Mouse (Mus musculus): ENCODE data around the gene Zfp607a. TPM values are rescaled to one million over a fixed set of nuclear protein-coding genes. Genes with fewer than 3 reads are reported as not detected.
"Not testable (repeated sequence)": the region's sequence is repeated elsewhere in the genome, so short reads cannot be mapped to it uniquely, and the experiment has no call there.

The Zfp607a gene
- polyA plus RNA-seq, 1 experiment from 2014 or later: 5.0 TPM

DNA sequence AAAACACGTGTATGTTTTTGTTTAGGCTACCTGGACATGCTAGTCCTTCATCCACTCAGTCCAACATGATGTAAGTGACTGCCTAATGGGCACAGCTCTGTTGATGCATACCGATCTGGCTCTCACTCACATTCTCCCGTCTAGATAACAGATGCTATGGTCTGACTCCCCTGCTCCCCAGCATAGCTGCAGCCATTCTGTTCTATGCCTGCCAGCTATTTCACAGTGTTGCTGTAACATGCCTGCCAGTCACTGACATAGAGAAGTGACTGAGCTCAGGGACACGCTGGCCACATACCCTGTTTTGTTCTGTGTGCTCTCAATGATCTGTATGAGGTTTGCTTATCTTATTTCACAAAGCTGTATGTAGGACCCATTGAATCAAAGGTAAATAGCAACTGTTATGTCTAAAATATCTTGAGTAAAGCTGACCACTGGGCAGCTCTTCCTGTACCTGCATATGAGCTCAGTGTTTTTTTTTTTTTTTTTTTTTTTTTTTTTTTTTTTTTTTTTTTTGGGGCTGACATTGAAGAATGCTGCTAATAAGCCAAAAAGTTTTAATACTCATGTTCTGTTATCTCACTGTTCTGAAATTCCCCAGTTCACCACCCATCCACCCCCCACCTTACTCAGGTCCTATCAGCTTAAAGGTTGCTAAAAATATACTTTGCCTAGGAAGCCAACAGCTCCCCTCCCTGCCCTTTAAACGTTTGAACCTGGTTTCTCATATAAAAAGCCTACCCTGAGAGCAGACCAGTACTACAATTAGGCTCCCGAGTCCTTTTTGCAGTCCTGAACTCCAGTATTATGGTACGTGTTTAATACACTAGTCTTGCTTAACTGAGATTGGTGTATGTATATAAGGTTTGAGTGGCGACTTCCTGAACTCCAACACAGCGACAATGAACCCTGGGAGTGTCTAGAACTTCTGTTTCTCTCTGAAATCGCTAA is 2.2 kb downstream of the Zfp607a start:
- peak overlapping the region; percentile 69 for H3K9ac ChIP-seq (ENCODE audit: low read length)
- ATAC-seq (replicated peaks; ENCODE audit: low FRiP score, low TSS enrichment, low read depth) (peak; percentile 2; the same call in 1 of the 2 replicates), DNase-seq (ENCODE audit: low spot score) (no peak)
- H3K27me3 ChIP-seq (replicated peaks; ENCODE audit: control insufficient read depth, insufficient read depth, low read length): no peaks in the 10 kb centered on the region
- 21% methylated on average over 10 of the region's 10 CpGs for WGBS
- peaks cover 12% of the 10 kb centered on the region for H3K4me1 ChIP-seq (replicated peaks; ENCODE audit: control insufficient read depth, insufficient read depth, low read length)
- no peaks in the 10 kb centered on the region for H3K9me3 ChIP-seq (ENCODE audit: control insufficient read depth, low read length)
- H3K36me3 ChIP-seq (ENCODE audit: control insufficient read depth, insufficient read depth, low read length): peaks cover 9% of the 10 kb centered on the region
- peak overlapping the region; percentile 68 for H3K4me3 ChIP-seq (ENCODE audit: low read depth, low read length)
- H3K27ac ChIP-seq (ENCODE audit: low read depth): peak overlapping the region; percentile 87
- peak overlapping the region; percentile 73 for H3K4me2 ChIP-seq (ENCODE audit: low read length)

DNA sequence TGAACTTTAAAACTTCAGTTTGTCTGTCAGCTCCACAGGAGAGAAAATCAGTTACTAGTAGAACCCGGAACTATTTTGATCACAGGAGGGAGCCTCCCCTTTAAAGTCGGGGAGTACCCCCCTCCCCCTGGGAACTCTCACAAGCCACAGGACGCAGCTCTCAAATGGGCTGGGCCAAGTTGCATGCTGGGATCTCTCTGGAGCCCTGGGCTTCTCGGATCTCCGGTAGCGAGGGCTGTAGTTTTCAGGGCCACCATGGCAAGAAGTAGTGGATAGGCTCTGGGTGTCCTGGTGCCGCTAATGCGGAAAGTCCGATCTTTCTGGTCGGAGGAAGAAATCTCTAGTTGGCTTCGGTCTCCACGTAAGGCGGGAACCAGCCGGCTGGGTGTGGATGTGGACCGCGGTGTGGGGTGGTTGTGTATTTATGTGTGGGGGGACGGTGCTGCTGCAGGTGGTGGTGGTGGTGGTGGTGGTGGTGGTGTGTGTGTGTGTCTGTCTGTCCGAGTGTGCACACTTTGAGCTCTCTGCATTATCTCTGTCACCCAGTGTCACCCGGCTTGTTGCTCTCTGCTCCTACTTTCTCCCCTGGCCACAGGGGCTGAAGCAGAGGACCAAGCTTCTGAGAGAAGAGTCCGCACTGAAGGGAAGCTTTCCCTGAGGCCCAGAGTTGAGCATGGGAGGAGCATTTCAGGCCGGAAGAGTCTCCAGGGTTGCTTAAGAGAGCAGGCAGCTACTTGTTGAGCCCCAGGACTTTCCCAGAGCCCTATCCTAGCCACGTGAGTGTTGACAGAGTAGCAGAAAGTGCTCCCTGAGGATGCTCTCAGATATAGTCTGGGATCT is 3.3 kb downstream of the Zfp607a start:
- WGBS: under 1% methylated on average over 22 of the region's 22 CpGs
- peaks cover 13% of the 10 kb centered on the region for H3K36me3 ChIP-seq (ENCODE audit: control insufficient read depth, insufficient read depth, low read length)

DNA sequence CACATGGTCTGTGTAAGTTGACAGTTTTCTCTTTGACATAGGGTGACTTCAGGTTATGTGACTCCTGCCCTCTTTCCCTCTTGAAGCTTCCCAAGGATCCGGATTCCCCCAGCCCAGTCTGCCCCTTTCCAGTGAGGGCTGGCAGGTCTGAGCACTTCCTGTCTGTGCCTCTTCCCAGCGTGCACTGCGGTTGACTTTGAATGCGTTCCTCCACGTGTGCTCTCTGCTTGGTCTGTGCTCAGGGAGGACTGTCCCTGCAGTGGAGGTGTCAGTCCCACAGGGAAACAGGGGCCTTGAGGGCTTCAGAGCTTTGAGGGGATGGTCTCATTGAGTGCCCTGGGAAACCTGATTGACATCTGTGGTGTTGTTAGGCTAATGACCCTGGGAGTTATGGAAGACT is 5.3 kb downstream of the Zfp607a start:
- H3K27ac ChIP-seq (ENCODE audit: low read depth); DNase-seq (ENCODE audit: low spot score); H3K27me3 ChIP-seq (replicated peaks; ENCODE audit: control insufficient read depth, insufficient read depth, low read length); H3K4me2 ChIP-seq (ENCODE audit: low read length); H3K9me3 ChIP-seq (ENCODE audit: control insufficient read depth, low read length); H3K4me3 ChIP-seq (ENCODE audit: low read depth, low read length); ATAC-seq (replicated peaks; ENCODE audit: low FRiP score, low TSS enrichment, low read depth); H3K9ac ChIP-seq (ENCODE audit: low read length): not testable (repeated sequence)
- Histone ChIP-seq H3K4me1 (replicated peaks; ENCODE audit: control insufficient read depth, insufficient read depth, low read length) (peaks cover 12% of the 10 kb centered on the region), H3K36me3 (ENCODE audit: control insufficient read depth, insufficient read depth, low read length) (peaks cover 31% of the 10 kb centered on the region)
- 83% methylated on average over 5 of the region's 5 CpGs for WGBS

More for the DNA sequence above, 3.3 kb downstream of the Zfp607a start:
- ATAC-seq (replicated peaks; ENCODE audit: low FRiP score, low TSS enrichment, low read depth) (peak; percentile 95), DNase-seq (ENCODE audit: low spot score) (peak; percentile 86)
- H3K27me3 ChIP-seq (replicated peaks; ENCODE audit: control insufficient read depth, insufficient read depth, low read length): no peaks in the 10 kb centered on the region
- H3K9ac ChIP-seq (ENCODE audit: low read length): peak overlapping the region; percentile 69
- H3K4me2 ChIP-seq (ENCODE audit: low read length): peak overlapping the region; percentile 73
- peak overlapping the region; percentile 87 for H3K27ac ChIP-seq (ENCODE audit: low read depth)
- H3K4me1 ChIP-seq (replicated peaks; ENCODE audit: control insufficient read depth, insufficient read depth, low read length): peaks cover 12% of the 10 kb centered on the region
- H3K9me3 ChIP-seq (ENCODE audit: control insufficient read depth, low read length): no peaks in the 10 kb centered on the region
- H3K4me3 ChIP-seq (ENCODE audit: low read depth, low read length): peak overlapping the region; percentile 68

DNA sequence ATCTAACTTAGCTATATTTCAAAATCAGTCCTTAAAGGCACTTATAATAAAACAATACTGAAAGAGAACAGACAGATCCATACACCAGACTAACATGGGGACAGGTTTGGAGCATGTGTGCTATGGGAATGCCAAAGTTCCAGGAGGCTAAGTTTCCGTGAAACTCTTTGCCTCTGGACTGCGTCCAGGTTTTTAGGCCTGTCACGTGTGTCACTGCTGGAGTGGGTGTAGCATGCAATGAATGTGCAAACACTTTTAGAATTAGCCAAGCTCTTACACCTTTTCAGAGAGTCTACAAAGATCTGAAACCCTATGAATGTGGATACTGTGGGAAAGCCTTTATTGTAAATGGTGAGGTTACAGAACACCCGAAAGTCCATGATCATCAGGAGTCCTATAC is 24.4 kb downstream of the Zfp607a start:
- DNase-seq (ENCODE audit: low spot score): no peak
- WGBS: 94% methylated on average over 4 of the region's 4 CpGs
- peaks cover 43% of the 10 kb centered on the region for H3K36me3 ChIP-seq (ENCODE audit: control insufficient read depth, insufficient read depth, low read length)

DNA sequence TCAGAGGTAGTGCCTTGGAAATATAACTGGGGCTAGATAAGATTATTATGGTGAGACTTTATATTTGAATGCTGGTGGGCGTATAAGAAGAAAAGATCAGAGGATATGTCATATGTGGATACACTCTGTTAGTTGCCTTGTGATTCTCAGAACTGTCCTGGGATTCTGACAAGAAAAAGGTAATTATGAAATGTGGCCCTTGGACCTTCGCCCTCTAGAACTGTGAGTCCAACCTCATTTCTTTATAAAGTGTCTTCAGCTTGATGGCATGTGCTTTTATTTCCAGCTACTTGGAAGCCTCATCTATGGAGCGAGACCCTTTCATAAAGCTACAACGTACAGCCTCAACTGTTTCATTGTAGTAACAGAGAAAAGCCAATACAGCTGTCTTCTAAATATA is 43.3 kb downstream of the Zfp607a start:
- no peaks in the 10 kb centered on the region for H3K4me1 ChIP-seq (replicated peaks; ENCODE audit: control insufficient read depth, insufficient read depth, low read length)
- DNase-seq (ENCODE audit: low spot score) (no peak), ATAC-seq (replicated peaks; ENCODE audit: low FRiP score, low TSS enrichment, low read depth) (no peak)
- H3K4me2 ChIP-seq (ENCODE audit: low read length): no peak overlapping the region
- H3K36me3 ChIP-seq (ENCODE audit: control insufficient read depth, insufficient read depth, low read length): no peaks in the 10 kb centered on the region
- H3K9ac ChIP-seq (ENCODE audit: low read length): no peak overlapping the region
- no peak overlapping the region for H3K27ac ChIP-seq (ENCODE audit: low read depth)
- WGBS: 94% methylated on average over 4 of the region's 4 CpGs
- H3K9me3 ChIP-seq (ENCODE audit: control insufficient read depth, low read length): no peaks in the 10 kb centered on the region; the same call in 1 of the 2 replicates
- no peak overlapping the region for H3K4me3 ChIP-seq (ENCODE audit: low read depth, low read length)
- no peaks in the 10 kb centered on the region for H3K27me3 ChIP-seq (replicated peaks; ENCODE audit: control insufficient read depth, insufficient read depth, low read length)

More for the DNA sequence above, 24.4 kb downstream of the Zfp607a start:
- Histone ChIP-seq H3K9me3 (ENCODE audit: control insufficient read depth, low read length) (0 out of 2 replicates have a peak, but pooled peaks cover 3% of the 10 kb centered on the region), H3K4me1 (replicated peaks; ENCODE audit: control insufficient read depth, insufficient read depth, low read length) (no peaks in the 10 kb centered on the region), H3K4me3 (ENCODE audit: low read depth, low read length) (no peak overlapping the region), H3K27ac (ENCODE audit: low read depth) (no peak overlapping the region), H3K27me3 (replicated peaks; ENCODE audit: control insufficient read depth, insufficient read depth, low read length) (no peaks in the 10 kb centered on the region), H3K9ac (ENCODE audit: low read length) (no peak overlapping the region), H3K4me2 (ENCODE audit: low read length) (no peak overlapping the region)
- no peak for ATAC-seq (replicated peaks; ENCODE audit: low FRiP score, low TSS enrichment, low read depth)

DNA sequence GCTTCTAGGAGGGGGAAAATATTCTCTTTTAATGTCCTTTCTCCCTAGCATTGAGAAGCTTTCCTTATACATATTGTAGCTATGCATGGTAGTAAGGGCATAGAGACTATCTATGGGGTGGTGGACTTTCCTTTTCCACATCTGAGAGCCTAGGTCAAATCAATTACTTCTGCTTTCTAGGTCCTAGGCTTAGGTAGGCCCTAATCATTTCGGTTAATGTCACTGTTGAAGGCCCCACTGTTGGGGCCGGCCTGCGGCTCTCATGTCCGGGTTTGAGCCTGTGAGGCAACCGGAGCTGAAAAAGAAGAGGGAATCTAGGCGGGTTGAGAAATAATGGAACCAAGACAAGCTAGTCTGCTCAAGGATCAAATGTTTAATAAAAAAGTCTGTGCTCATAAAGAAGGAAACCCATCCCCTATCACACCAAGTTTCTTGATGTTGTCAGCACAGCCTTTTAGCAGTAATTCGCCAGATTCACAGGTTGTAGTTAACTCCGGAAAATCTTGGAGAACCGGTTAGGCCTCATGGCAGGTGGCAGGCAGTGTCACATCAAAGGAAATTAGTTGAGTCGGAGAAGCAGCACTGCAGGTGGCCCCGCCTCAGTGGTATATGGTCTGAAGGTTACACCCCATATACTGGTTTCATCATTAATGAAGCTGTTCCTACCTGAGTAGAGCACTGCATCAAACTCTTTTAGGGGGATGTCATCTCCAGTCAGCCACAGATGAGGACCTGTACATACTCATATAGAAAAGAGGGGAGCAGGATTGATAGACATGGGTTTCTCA is 47.9 kb downstream of the Zfp607a start:
- Histone ChIP-seq H3K36me3 (ENCODE audit: control insufficient read depth, insufficient read depth, low read length) (no peaks in the 10 kb centered on the region), H3K4me3 (ENCODE audit: low read depth, low read length) (no peak overlapping the region), H3K27ac (ENCODE audit: low read depth) (no peak overlapping the region), H3K9me3 (ENCODE audit: control insufficient read depth, low read length) (no peaks in the 10 kb centered on the region; the same call in 1 of the 2 replicates), H3K27me3 (replicated peaks; ENCODE audit: control insufficient read depth, insufficient read depth, low read length) (no peaks in the 10 kb centered on the region), H3K4me1 (replicated peaks; ENCODE audit: control insufficient read depth, insufficient read depth, low read length) (no peaks in the 10 kb centered on the region), H3K4me2 (ENCODE audit: low read length) (no peak overlapping the region), H3K9ac (ENCODE audit: low read length) (no peak overlapping the region)
- DNase-seq (ENCODE audit: low spot score) (peak; percentile 56), ATAC-seq (replicated peaks; ENCODE audit: low FRiP score, low TSS enrichment, low read depth) (peak; percentile 53; the same call in 1 of the 2 replicates)
- WGBS: 67% methylated on average over 11 of the region's 11 CpGs

DNA sequence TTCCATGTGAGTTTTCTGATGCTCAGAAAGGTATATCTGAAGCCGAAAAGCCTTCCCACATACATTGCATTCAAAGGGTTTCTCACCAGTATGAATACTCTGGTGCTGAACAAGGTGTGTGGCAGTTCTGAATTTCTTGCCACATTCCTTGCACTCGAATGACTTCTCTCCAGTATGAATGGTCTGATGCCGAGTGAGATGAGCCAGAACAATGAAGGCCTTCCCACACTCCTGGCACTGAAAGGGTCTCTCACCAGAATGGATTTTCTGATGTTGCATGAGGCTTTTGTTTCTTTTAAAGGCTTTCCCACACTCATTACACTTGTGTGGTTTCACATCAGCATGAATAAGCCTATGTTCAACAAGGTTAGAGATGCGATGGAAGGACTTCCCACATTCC is 53.6 kb downstream of the Zfp607a start:
- not testable (repeated sequence) for ATAC-seq (replicated peaks; ENCODE audit: low FRiP score, low TSS enrichment, low read depth); H3K4me1 ChIP-seq (replicated peaks; ENCODE audit: control insufficient read depth, insufficient read depth, low read length); H3K4me3 ChIP-seq (ENCODE audit: low read depth, low read length); DNase-seq (ENCODE audit: low spot score); H3K27ac ChIP-seq (ENCODE audit: low read depth); H3K9ac ChIP-seq (ENCODE audit: low read length); H3K4me2 ChIP-seq (ENCODE audit: low read length); H3K27me3 ChIP-seq (replicated peaks; ENCODE audit: control insufficient read depth, insufficient read depth, low read length)
- H3K36me3 ChIP-seq (ENCODE audit: control insufficient read depth, insufficient read depth, low read length): peaks cover 16% of the 10 kb centered on the region; the same call in 1 of the 2 replicates
- H3K9me3 ChIP-seq (ENCODE audit: control insufficient read depth, low read length): peaks cover 11% of the 10 kb centered on the region
- WGBS: 95% methylated on average over 3 of the region's 4 CpGs

DNA sequence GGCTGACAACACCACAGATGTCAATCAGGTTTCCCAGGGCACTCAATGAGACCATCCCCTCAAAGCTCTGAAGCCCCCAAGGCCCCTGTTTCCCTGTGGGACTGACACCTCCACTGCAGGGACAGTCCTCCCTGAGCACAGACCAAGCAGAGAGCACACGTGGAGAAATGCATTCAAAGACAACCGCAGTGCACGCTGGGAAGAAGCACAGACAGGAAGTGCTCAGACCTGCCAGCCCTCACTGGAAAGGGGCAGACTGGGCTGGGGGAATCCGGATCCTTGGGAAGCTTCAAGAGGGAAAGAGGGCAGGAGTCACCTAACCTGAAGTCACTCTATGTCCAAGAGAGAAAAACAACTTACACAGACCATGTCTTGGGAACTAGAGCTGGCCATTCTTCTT is 69.7 kb downstream of the Zfp607a start:
- WGBS: 31% methylated on average over 4 of the region's 4 CpGs

More for the DNA sequence above, 69.7 kb downstream of the Zfp607a start:
- H3K4me2 ChIP-seq (ENCODE audit: low read length); H3K4me1 ChIP-seq (replicated peaks; ENCODE audit: control insufficient read depth, insufficient read depth, low read length); H3K9ac ChIP-seq (ENCODE audit: low read length); H3K27ac ChIP-seq (ENCODE audit: low read depth); H3K27me3 ChIP-seq (replicated peaks; ENCODE audit: control insufficient read depth, insufficient read depth, low read length); H3K9me3 ChIP-seq (ENCODE audit: control insufficient read depth, low read length); DNase-seq (ENCODE audit: low spot score); ATAC-seq (replicated peaks; ENCODE audit: low FRiP score, low TSS enrichment, low read depth); H3K4me3 ChIP-seq (ENCODE audit: low read depth, low read length): not testable (repeated sequence)
- peaks cover 17% of the 10 kb centered on the region; the same call in 1 of the 2 replicates for H3K36me3 ChIP-seq (ENCODE audit: control insufficient read depth, insufficient read depth, low read length)
